Mouse (Mus musculus): ENCODE measurements at regions not wholly inside any gene's neighbourhood (a gene's known extent, or its start where the extent isn't known, plus 50 kb on each side); places are given as distances from the start of the nearest gene placed in this dataset.

GRCm38 (mm10) chr13:78580863-78581595 is 381.5 kb upstream of the Nr2f1 start:
- ATAC-seq (no peak), DNase-seq (no peak)
- no peaks in the 10 kb centered on the region for H3K36me3 ChIP-seq (ENCODE audit: insufficient read depth)
- H3K27me3 ChIP-seq (ENCODE audit: insufficient read depth, low read length), result no peaks in the 10 kb centered on the region
- 15% methylated on average over 7 of the region's 7 CpGs for WGBS
- no peaks in the 10 kb centered on the region for H3K9me3 ChIP-seq (ENCODE audit: low read length)
- no peak overlapping the region for H3K4me3 ChIP-seq (ENCODE audit: low read depth, low read length)
- no peak overlapping the region for H3K9ac ChIP-seq
- H3K27ac ChIP-seq (ENCODE audit: low read depth, low read length), result no peak overlapping the region
- 0 out of 2 replicates have a peak, but pooled peaks cover 5% of the 10 kb centered on the region for H3K4me1 ChIP-seq (ENCODE audit: insufficient read depth)
- TF ChIP-seq CTCF (IDR thresholded peaks at IDR 0.05; ENCODE audit: low read depth), result no peak
- no peak overlapping the region for H3K4me2 ChIP-seq (ENCODE audit: low read depth)

GRCm38 (mm10) chr13:78577497-78577896 is 377.9 kb upstream of the Nr2f1 start:
- no peak overlapping the region for H3K27ac ChIP-seq (ENCODE audit: low read depth, low read length)

GRCm38 (mm10) chr13:78576300-78577296 is 377.0 kb upstream of the Nr2f1 start:
- peak; percentile 71 for ATAC-seq
- H3K27ac ChIP-seq (ENCODE audit: low read depth, low read length), result 0 out of 2 replicates have a peak overlapping the region, but pooled peaks have one; percentile 30

More at GRCm38 (mm10) chr13:78577497-78577896, 377.9 kb upstream of the Nr2f1 start:
- no peak overlapping the region for H3K9ac ChIP-seq
- ATAC-seq, result no peak
- H3K36me3 ChIP-seq (ENCODE audit: insufficient read depth), result no peaks in the 10 kb centered on the region
- 79% methylated on average over 1 of the region's 1 CpGs for WGBS
- H3K4me2 ChIP-seq (ENCODE audit: low read depth), result no peak overlapping the region
- no peak for DNase-seq
- no peaks in the 10 kb centered on the region for H3K27me3 ChIP-seq (ENCODE audit: insufficient read depth, low read length)
- H3K9me3 ChIP-seq (ENCODE audit: low read length), result no peaks in the 10 kb centered on the region
- H3K4me3 ChIP-seq (ENCODE audit: low read depth, low read length), result no peak overlapping the region
- H3K4me1 ChIP-seq (ENCODE audit: insufficient read depth), result 0 out of 2 replicates have a peak, but pooled peaks cover 5% of the 10 kb centered on the region
- TF ChIP-seq CTCF (IDR thresholded peaks at IDR 0.05; ENCODE audit: low read depth), result no peak

GRCm38 (mm10) chr13:78571093-78571492 is 371.5 kb upstream of the Nr2f1 start:
- no peaks in the 10 kb centered on the region for H3K9me3 ChIP-seq (ENCODE audit: low read length)
- H3K36me3 ChIP-seq (ENCODE audit: insufficient read depth), result no peaks in the 10 kb centered on the region
- H3K9ac ChIP-seq, result no peak overlapping the region
- no peaks in the 10 kb centered on the region for H3K27me3 ChIP-seq (ENCODE audit: insufficient read depth, low read length)
- no peak for TF ChIP-seq CTCF (IDR thresholded peaks at IDR 0.05; ENCODE audit: low read depth)
- no peaks in the 10 kb centered on the region for H3K4me1 ChIP-seq (ENCODE audit: insufficient read depth)
- no peak overlapping the region for H3K4me3 ChIP-seq (ENCODE audit: low read depth, low read length)
- 63% methylated on average over 2 of the region's 2 CpGs for WGBS
- ATAC-seq (peak; percentile 81), DNase-seq (peak; percentile 78)
- H3K4me2 ChIP-seq (ENCODE audit: low read depth), result no peak overlapping the region
- H3K27ac ChIP-seq (ENCODE audit: low read depth, low read length), result no peak overlapping the region

More at GRCm38 (mm10) chr13:78576300-78577296, 377.0 kb upstream of the Nr2f1 start:
- WGBS, result 16% methylated on average over 9 of the region's 9 CpGs
- no peak overlapping the region for H3K4me2 ChIP-seq (ENCODE audit: low read depth)
- H3K36me3 ChIP-seq (ENCODE audit: insufficient read depth), result no peaks in the 10 kb centered on the region
- DNase-seq, result peak; percentile 30
- H3K4me1 ChIP-seq (ENCODE audit: insufficient read depth), result 0 out of 2 replicates have a peak, but pooled peaks cover 3% of the 10 kb centered on the region
- H3K4me3 ChIP-seq (ENCODE audit: low read depth, low read length), result no peak overlapping the region
- no peak overlapping the region for H3K9ac ChIP-seq
- H3K9me3 ChIP-seq (ENCODE audit: low read length), result no peaks in the 10 kb centered on the region
- no peaks in the 10 kb centered on the region for H3K27me3 ChIP-seq (ENCODE audit: insufficient read depth, low read length)
- no peak for TF ChIP-seq CTCF (IDR thresholded peaks at IDR 0.05; ENCODE audit: low read depth)

GRCm38 (mm10) chr13:78524446-78524937 is 324.9 kb upstream of the Nr2f1 start:
- H3K27me3 ChIP-seq (ENCODE audit: insufficient read depth, low read length), result no peaks in the 10 kb centered on the region
- no peak overlapping the region for H3K9ac ChIP-seq
- ATAC-seq, result no peak
- H3K4me1 ChIP-seq (ENCODE audit: insufficient read depth), result no peaks in the 10 kb centered on the region
- H3K36me3 ChIP-seq (ENCODE audit: insufficient read depth), result no peaks in the 10 kb centered on the region
- no peak overlapping the region for H3K4me2 ChIP-seq (ENCODE audit: low read depth)
- WGBS, result 70% methylated on average over 2 of the region's 2 CpGs
- DNase-seq, result no peak
- H3K27ac ChIP-seq (ENCODE audit: low read depth, low read length), result no peak overlapping the region
- TF ChIP-seq CTCF (IDR thresholded peaks at IDR 0.05; ENCODE audit: low read depth), result no peak
- H3K4me3 ChIP-seq (ENCODE audit: low read depth, low read length), result no peak overlapping the region
- no peaks in the 10 kb centered on the region for H3K9me3 ChIP-seq (ENCODE audit: low read length)

GRCm38 (mm10) chr13:78520771-78521170 is 321.2 kb upstream of the Nr2f1 start:
- Histone ChIP-seq H3K4me1 (ENCODE audit: insufficient read depth) (no peaks in the 10 kb centered on the region), H3K4me2 (ENCODE audit: low read depth) (no peak overlapping the region), H3K9ac (no peak overlapping the region), H3K27me3 (ENCODE audit: insufficient read depth, low read length) (no peaks in the 10 kb centered on the region), H3K27ac (ENCODE audit: low read depth, low read length) (no peak overlapping the region), H3K4me3 (ENCODE audit: low read depth, low read length) (no peak overlapping the region), H3K36me3 (ENCODE audit: insufficient read depth) (no peaks in the 10 kb centered on the region), H3K9me3 (ENCODE audit: low read length) (no peaks in the 10 kb centered on the region)
- TF ChIP-seq CTCF (IDR thresholded peaks at IDR 0.05; ENCODE audit: low read depth), result no peak
- WGBS, result 83% methylated on average over 1 of the region's 1 CpGs
- DNase-seq (no peak), ATAC-seq (no peak; the same call in 1 of the 2 replicates)

Data from forebrain, postnatal 0 days (tissue).